Mouse (Mus musculus): ENCODE data around the gene Gm28374. TPM values are rescaled to one million over a fixed set of nuclear protein-coding genes. Genes with fewer than 3 reads are reported as not detected.

The Gm28374 gene
- polyA plus RNA-seq, 1 experiment = not detected

DNA sequence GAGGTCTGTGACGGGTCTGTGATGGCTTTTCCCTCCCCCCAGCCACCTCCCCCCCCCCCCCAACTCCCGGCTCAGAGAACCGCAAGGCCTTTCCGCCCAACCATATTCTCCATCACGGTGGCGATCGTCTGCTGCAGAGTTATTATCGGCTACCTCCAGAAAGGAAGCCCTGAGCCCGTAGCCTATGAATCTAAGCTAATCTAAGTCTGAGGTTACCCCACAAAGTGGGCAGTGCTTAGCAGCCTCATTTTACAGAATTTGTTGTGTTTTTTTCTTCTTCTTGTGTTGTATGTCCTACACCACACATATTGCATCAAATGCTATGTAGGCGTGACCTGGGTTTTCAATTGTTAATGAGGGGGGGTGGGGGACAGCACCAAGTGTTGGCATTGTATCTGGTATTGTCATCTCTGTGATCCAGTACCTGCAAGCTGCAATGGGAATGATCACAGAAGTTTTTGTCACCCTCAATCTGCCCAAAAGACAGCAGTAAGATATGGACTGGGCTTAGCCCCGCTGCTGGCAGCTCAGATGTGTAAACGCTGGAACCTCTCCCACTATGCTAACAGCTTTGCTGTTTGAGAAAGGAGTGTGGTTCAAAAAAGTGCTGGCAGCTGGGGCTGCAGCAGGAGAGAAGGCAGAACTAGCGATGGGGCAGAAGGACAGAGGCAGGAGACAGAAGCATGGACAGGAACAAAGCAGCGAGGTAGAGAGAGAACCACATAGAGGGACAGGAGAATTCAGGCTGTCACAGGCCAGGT lies 51.4 kb downstream of the Gm28374 start:
- Histone ChIP-seq H3K4me3 (replicated peaks; ENCODE audit: control insufficient read depth, low read depth, low read length) (no peak overlapping the region), H3K4me1 (ENCODE audit: control insufficient read depth, insufficient read depth, low read length) (0 out of 2 replicates have a peak, but pooled peaks cover under 1% of the 10 kb centered on the region), H3K27ac (ENCODE audit: control insufficient read depth, insufficient read depth, low read depth, low read length, poor library complexity) (no peak overlapping the region)
- TF ChIP-seq CTCF (IDR thresholded peaks at IDR 0.05; ENCODE audit: control insufficient read depth, insufficient read depth, low read length) = no peak
- WGBS = 73% methylated on average over 14 of the region's 14 CpGs

DNA sequence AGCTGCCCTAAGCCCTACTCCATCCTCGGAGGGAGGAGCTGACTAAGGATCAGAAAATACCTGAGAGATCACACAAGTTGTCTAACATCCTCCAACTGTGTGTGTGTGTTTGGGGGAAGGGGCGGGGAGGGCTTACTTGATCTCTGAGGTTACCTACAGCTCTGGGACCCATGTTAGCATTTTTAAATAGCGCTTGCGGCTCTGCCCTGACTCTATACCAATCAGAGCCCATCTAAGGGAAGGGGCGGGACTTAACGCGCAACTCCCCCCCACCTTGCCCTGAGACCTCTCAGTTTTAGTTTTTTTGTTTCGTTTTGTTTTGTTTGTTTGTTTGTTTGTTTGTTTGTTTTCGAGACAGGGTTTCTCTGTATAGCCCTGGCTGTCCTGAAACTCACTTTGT lies 52.6 kb downstream of the Gm28374 start:
- no peak overlapping the region for H3K27ac ChIP-seq (ENCODE audit: control insufficient read depth, insufficient read depth, low read depth, low read length, poor library complexity)
- H3K4me3 ChIP-seq (replicated peaks; ENCODE audit: control insufficient read depth, low read depth, low read length) = no peak overlapping the region
- TF ChIP-seq POLR2A (IDR thresholded peaks at IDR 0.05; ENCODE audit: borderline replicate concordance, control insufficient read depth, low read depth, low read length) (no peak), CTCF (IDR thresholded peaks at IDR 0.05; ENCODE audit: control insufficient read depth, insufficient read depth, low read length) (no peak)
- WGBS = 78% methylated on average over 9 of the region's 9 CpGs
- H3K4me1 ChIP-seq (ENCODE audit: control insufficient read depth, insufficient read depth, low read length) = no peaks in the 10 kb centered on the region

DNA sequence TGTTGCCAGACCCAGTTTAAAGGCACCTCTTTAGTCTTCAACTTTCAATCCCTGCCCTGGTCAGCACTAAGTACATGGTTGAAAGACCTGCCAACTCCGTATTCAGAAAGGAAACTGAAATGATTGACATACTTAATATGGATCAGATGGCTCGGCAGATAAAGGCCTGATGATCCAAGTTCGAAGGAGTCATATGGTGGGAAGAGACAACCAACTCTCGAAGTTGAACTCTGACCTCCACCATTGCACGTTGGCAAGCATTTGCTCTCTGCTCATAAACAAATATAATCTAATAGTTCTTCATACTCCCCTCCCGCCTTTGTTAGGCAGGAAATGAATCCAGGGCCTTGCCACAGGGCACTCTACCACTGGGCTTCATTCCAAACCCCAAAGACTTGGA lies 53.1 kb downstream of the Gm28374 start:
- no peak overlapping the region for H3K27ac ChIP-seq (ENCODE audit: control insufficient read depth, insufficient read depth, low read depth, low read length, poor library complexity)
- H3K4me1 ChIP-seq (ENCODE audit: control insufficient read depth, insufficient read depth, low read length) = no peaks in the 10 kb centered on the region
- TF ChIP-seq CTCF (IDR thresholded peaks at IDR 0.05; ENCODE audit: control insufficient read depth, insufficient read depth, low read length) = no peak
- TF ChIP-seq POLR2A (IDR thresholded peaks at IDR 0.05; ENCODE audit: borderline replicate concordance, control insufficient read depth, low read depth, low read length) = no peak
- 76% methylated on average over 6 of the region's 6 CpGs for WGBS
- H3K4me3 ChIP-seq (replicated peaks; ENCODE audit: control insufficient read depth, low read depth, low read length) = no peak overlapping the region

Other genes with a start within 250 kb of the Gm28374 start
- 14.3 and 18.1 TPM in 2 replicates for gene Frmd8, start 207.0 kb downstream of the Gm28374 start, polyA plus RNA-seq (2011; ENCODE audit: insufficient read depth, insufficient read length, low replicate concordance, missing spikeins)
- gene Slc25a45, start 204.4 kb downstream of the Gm28374 start, polyA plus RNA-seq (2011; ENCODE audit: insufficient read depth, insufficient read length, low replicate concordance, missing spikeins) = 11.6 and 24.6 TPM in 2 replicates
- 4.4 and 6.4 TPM in 2 replicates for gene Tigd3, start 188.1 kb downstream of the Gm28374 start, polyA plus RNA-seq (2011; ENCODE audit: insufficient read depth, insufficient read length, low replicate concordance, missing spikeins)
- 31.1 and 60.8 TPM in 2 replicates for gene Dpf2, start 169.2 kb downstream of the Gm28374 start, polyA plus RNA-seq (2011; ENCODE audit: insufficient read depth, insufficient read length, low replicate concordance, missing spikeins)
- gene Cdc42ep2, start 157.4 kb downstream of the Gm28374 start, polyA plus RNA-seq (2011; ENCODE audit: insufficient read depth, insufficient read length, low replicate concordance, missing spikeins) = 2.3 and 5.3 TPM in 2 replicates
- gene Pola2, start 118.1 kb downstream of the Gm28374 start, polyA plus RNA-seq (2011; ENCODE audit: insufficient read depth, insufficient read length, low replicate concordance, missing spikeins) = 41.9 and 79.8 TPM in 2 replicates
- 0.80 TPM in 1 of 2 replicates, not detected in the other for gene Slc22a20, start 96.1 kb downstream of the Gm28374 start, polyA plus RNA-seq (2011; ENCODE audit: insufficient read depth, insufficient read length, low replicate concordance, missing spikeins)
- 59.9 and 139 TPM in 2 replicates for gene Capn1, start 66.4 kb downstream of the Gm28374 start, polyA plus RNA-seq (2011; ENCODE audit: insufficient read depth, insufficient read length, low replicate concordance, missing spikeins)
- gene Syvn1, start 35.7 kb downstream of the Gm28374 start, polyA plus RNA-seq (2011; ENCODE audit: insufficient read depth, insufficient read length, low replicate concordance, missing spikeins) = 30.5 and 58.5 TPM in 2 replicates
- 29.9 and 52.5 TPM in 2 replicates for gene Mrpl49, start 24.5 kb downstream of the Gm28374 start, polyA plus RNA-seq (2011; ENCODE audit: insufficient read depth, insufficient read length, low replicate concordance, missing spikeins)
- 2,232 and 4,155 TPM in 2 replicates for gene Fau, start 24.4 kb downstream of the Gm28374 start, polyA plus RNA-seq (2011; ENCODE audit: insufficient read depth, insufficient read length, low replicate concordance, missing spikeins)
- 8.4 and 14.3 TPM in 2 replicates for gene Znhit2, start 21.1 kb downstream of the Gm28374 start, polyA plus RNA-seq (2011; ENCODE audit: insufficient read depth, insufficient read length, low replicate concordance, missing spikeins)
- gene Tm7sf2, start 13.9 kb downstream of the Gm28374 start, polyA plus RNA-seq (2011; ENCODE audit: insufficient read depth, insufficient read length, low replicate concordance, missing spikeins) = 5.9 and 12.3 TPM in 2 replicates
- 48.4 and 85.1 TPM in 2 replicates for gene Vps51, start 5.0 kb downstream of the Gm28374 start, polyA plus RNA-seq (2011; ENCODE audit: insufficient read depth, insufficient read length, low replicate concordance, missing spikeins)
- gene Tmem262, start 2.2 kb downstream of the Gm28374 start, polyA plus RNA-seq (2011; ENCODE audit: insufficient read depth, insufficient read length, low replicate concordance, missing spikeins) = not detected in 2 replicates
- 12.2 and 22.8 TPM in 2 replicates for gene Zfpl1, start 2.7 kb upstream of the Gm28374 start, polyA plus RNA-seq (2011; ENCODE audit: insufficient read depth, insufficient read length, low replicate concordance, missing spikeins)
- 28.8 and 31.0 TPM in 2 replicates for gene Cdca5, start 2.7 kb upstream of the Gm28374 start, polyA plus RNA-seq (2011; ENCODE audit: insufficient read depth, insufficient read length, low replicate concordance, missing spikeins)
- gene AC131692.1, start 12.2 kb upstream of the Gm28374 start, polyA plus RNA-seq (2011; ENCODE audit: insufficient read depth, insufficient read length, low replicate concordance, missing spikeins) = 6.6 and 6.9 TPM in 2 replicates
- 5.2 and 5.3 TPM in 2 replicates for gene Naaladl1, start 23.5 kb upstream of the Gm28374 start, polyA plus RNA-seq (2011; ENCODE audit: insufficient read depth, insufficient read length, low replicate concordance, missing spikeins)
- gene Sac3d1, start 36.4 kb upstream of the Gm28374 start, polyA plus RNA-seq (2011; ENCODE audit: insufficient read depth, insufficient read length, low replicate concordance, missing spikeins) = 2.5 and 6.0 TPM in 2 replicates
- 33.2 and 38.4 TPM in 2 replicates for gene Snx15, start 46.0 kb upstream of the Gm28374 start, polyA plus RNA-seq (2011; ENCODE audit: insufficient read depth, insufficient read length, low replicate concordance, missing spikeins)
- gene Batf2, start 58.7 kb upstream of the Gm28374 start, polyA plus RNA-seq (2011; ENCODE audit: insufficient read depth, insufficient read length, low replicate concordance, missing spikeins) = 0.93 TPM in 1 of 2 replicates, not detected in the other
- gene Arl2, start 59.3 kb upstream of the Gm28374 start, polyA plus RNA-seq (2011; ENCODE audit: insufficient read depth, insufficient read length, low replicate concordance, missing spikeins) = 19.6 and 20.5 TPM in 2 replicates
- gene Majin, start 102.1 kb upstream of the Gm28374 start, polyA plus RNA-seq (2011; ENCODE audit: insufficient read depth, insufficient read length, low replicate concordance, missing spikeins) = not detected in 2 replicates
- not detected in 2 replicates for gene Gpha2, start 144.1 kb upstream of the Gm28374 start, polyA plus RNA-seq (2011; ENCODE audit: insufficient read depth, insufficient read length, low replicate concordance, missing spikeins)
- 21.0 and 43.9 TPM in 2 replicates for gene Ppp2r5b, start 153.6 kb upstream of the Gm28374 start, polyA plus RNA-seq (2011; ENCODE audit: insufficient read depth, insufficient read length, low replicate concordance, missing spikeins)
- 17.0 and 36.4 TPM in 2 replicates for gene Atg2a, start 159.4 kb upstream of the Gm28374 start, polyA plus RNA-seq (2011; ENCODE audit: insufficient read depth, insufficient read length, low replicate concordance, missing spikeins)
- 40.0 and 63.1 TPM in 2 replicates for gene Ehd1, start 194.5 kb upstream of the Gm28374 start, polyA plus RNA-seq (2011; ENCODE audit: insufficient read depth, insufficient read length, low replicate concordance, missing spikeins)
- gene Cdc42bpg, start 224.2 kb upstream of the Gm28374 start, polyA plus RNA-seq (2011; ENCODE audit: insufficient read depth, insufficient read length, low replicate concordance, missing spikeins) = 7.2 and 13.6 TPM in 2 replicates